Mouse (Mus musculus): ENCODE data around the gene Msrb2. TPM values are rescaled to one million over a fixed set of nuclear protein-coding genes. Genes with fewer than 3 reads are reported as not detected.

Gene Msrb2
- polyA plus RNA-seq, 1 experiment from 2014 or later, result 46.8 TPM

GRCm38 (mm10) chr2:19380446-19380950, 9.3 kb downstream of the Msrb2 start:
- Histone ChIP-seq H3K27me3 (ENCODE audit: control insufficient read depth, insufficient read depth, low read length) (no peaks in the 10 kb centered on the region), H3K9ac (ENCODE audit: low read length) (no peak overlapping the region), H3K36me3 (ENCODE audit: control insufficient read depth, insufficient read depth, low read length) (peaks cover 14% of the 10 kb centered on the region; the same call in 1 of the 2 replicates), H3K4me3 (ENCODE audit: control insufficient read depth in 1 of 2, insufficient read depth in 1 of 2, low read depth in 1 of 2, low read length in 2 of 2) (no peak overlapping the region), H3K4me2 (ENCODE audit: low read length) (no peak overlapping the region), H3K9me3 (ENCODE audit: control insufficient read depth, low read length) (no peaks in the 10 kb centered on the region), H3K27ac (replicated peaks in 1 of 2; ENCODE audit: control insufficient read depth in 1 of 2, insufficient read depth in 1 of 2, low read depth in 2 of 2, low read length in 2 of 2) (no peak overlapping the region), H3K4me1 (ENCODE audit: control insufficient read depth in 2 of 2, insufficient read depth in 2 of 2, low read length in 2 of 2) (no peaks in the 10 kb centered on the region)
- WGBS, result 57% methylated on average over 2 of the region's 2 CpGs
- no peak for ATAC-seq (ENCODE audit: insufficient number of reproducible peaks, insufficient read depth, low FRiP score, low read depth)

- 48% methylated on average over 2 of the region's 2 CpGs for WGBS
- ATAC-seq (ENCODE audit: insufficient number of reproducible peaks, insufficient read depth, low FRiP score, low read depth), result no peak
- H3K27me3 ChIP-seq (ENCODE audit: control insufficient read depth, insufficient read depth, low read length), result no peaks in the 10 kb centered on the region
Measured at GRCm38 (mm10) chr2:19380986-19381385, 9.7 kb downstream of the Msrb2 start.

DNA sequence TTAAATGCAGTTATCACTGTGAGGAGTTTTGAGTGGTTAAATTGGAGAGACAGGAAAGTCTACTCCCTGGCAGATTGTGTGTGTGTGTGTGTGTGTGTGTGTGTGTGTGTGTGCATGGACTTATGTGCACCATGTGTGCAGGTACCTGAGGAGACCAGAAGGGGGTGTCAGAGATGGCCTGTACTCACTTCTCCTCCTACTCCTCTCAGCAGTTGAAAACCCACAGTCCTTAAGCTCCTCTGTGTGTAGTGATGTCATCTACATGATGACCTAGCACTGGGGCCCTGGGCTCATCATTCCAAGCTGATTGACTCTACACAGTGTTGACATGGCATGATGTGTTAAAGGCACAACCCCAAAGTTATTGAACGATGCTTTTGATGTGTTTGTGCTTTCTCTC, 11.0 kb downstream of the Msrb2 start:
- Histone ChIP-seq H3K9me3 (ENCODE audit: control insufficient read depth, low read length) (no peaks in the 10 kb centered on the region), H3K36me3 (ENCODE audit: control insufficient read depth, insufficient read depth, low read length) (peaks cover 14% of the 10 kb centered on the region; the same call in 1 of the 2 replicates), H3K9ac (ENCODE audit: low read length) (no peak overlapping the region), H3K4me2 (ENCODE audit: low read length) (no peak overlapping the region), H3K27ac (replicated peaks in 1 of 2; ENCODE audit: control insufficient read depth in 1 of 2, insufficient read depth in 1 of 2, low read depth in 2 of 2, low read length in 2 of 2) (no peak overlapping the region), H3K4me3 (ENCODE audit: control insufficient read depth in 1 of 2, insufficient read depth in 1 of 2, low read depth in 1 of 2, low read length in 2 of 2) (no peak overlapping the region), H3K27me3 (ENCODE audit: control insufficient read depth, insufficient read depth, low read length) (no peaks in the 10 kb centered on the region), H3K4me1 (ENCODE audit: control insufficient read depth in 2 of 2, insufficient read depth in 2 of 2, low read length in 2 of 2) (no peaks in the 10 kb centered on the region)
- no peak for ATAC-seq (ENCODE audit: insufficient number of reproducible peaks, insufficient read depth, low FRiP score, low read depth)
- 63% methylated on average over 1 of the region's 1 CpGs for WGBS

More at GRCm38 (mm10) chr2:19380986-19381385, 9.7 kb downstream of the Msrb2 start:
- Histone ChIP-seq H3K4me3 (ENCODE audit: control insufficient read depth in 1 of 2, insufficient read depth in 1 of 2, low read depth in 1 of 2, low read length in 2 of 2) (no peak overlapping the region), H3K4me1 (ENCODE audit: control insufficient read depth in 2 of 2, insufficient read depth in 2 of 2, low read length in 2 of 2) (no peaks in the 10 kb centered on the region), H3K36me3 (ENCODE audit: control insufficient read depth, insufficient read depth, low read length) (peaks cover 14% of the 10 kb centered on the region; the same call in 1 of the 2 replicates), H3K9me3 (ENCODE audit: control insufficient read depth, low read length) (no peaks in the 10 kb centered on the region), H3K27ac (replicated peaks in 1 of 2; ENCODE audit: control insufficient read depth in 1 of 2, insufficient read depth in 1 of 2, low read depth in 2 of 2, low read length in 2 of 2) (no peak overlapping the region), H3K4me2 (ENCODE audit: low read length) (no peak overlapping the region), H3K9ac (ENCODE audit: low read length) (no peak overlapping the region)

DNA sequence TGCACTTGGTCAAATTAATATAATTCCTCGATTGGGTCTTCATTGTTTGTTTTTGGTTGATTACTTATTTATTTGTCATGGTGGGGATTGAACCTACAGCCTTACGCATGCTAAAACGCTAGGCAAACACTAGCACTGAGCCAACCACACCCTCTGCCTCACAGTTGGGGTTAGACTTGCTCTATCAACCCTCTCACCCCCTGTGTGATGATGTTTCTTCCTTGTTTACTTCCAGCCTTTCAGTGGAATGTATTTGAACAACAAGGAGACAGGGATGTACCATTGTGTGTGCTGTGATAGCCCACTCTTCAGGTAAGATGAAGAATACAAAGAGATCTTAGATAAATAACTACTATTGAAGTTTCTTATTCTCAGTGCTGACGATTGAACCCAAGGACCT, 11.8 kb downstream of the Msrb2 start:
- H3K9me3 ChIP-seq (ENCODE audit: control insufficient read depth, low read length), result no peaks in the 10 kb centered on the region
- no peaks in the 10 kb centered on the region for H3K27me3 ChIP-seq (ENCODE audit: control insufficient read depth, insufficient read depth, low read length)
- WGBS, result 68% methylated on average over 4 of the region's 4 CpGs
- no peak overlapping the region for H3K27ac ChIP-seq (replicated peaks in 1 of 2; ENCODE audit: control insufficient read depth in 1 of 2, insufficient read depth in 1 of 2, low read depth in 2 of 2, low read length in 2 of 2)
- no peak overlapping the region for H3K4me2 ChIP-seq (ENCODE audit: low read length)
- no peaks in the 10 kb centered on the region for H3K4me1 ChIP-seq (ENCODE audit: control insufficient read depth in 2 of 2, insufficient read depth in 2 of 2, low read length in 2 of 2)
- no peak overlapping the region for H3K9ac ChIP-seq (ENCODE audit: low read length)
- H3K36me3 ChIP-seq (ENCODE audit: control insufficient read depth, insufficient read depth, low read length), result peaks cover 14% of the 10 kb centered on the region; the same call in 1 of the 2 replicates
- no peak overlapping the region for H3K4me3 ChIP-seq (ENCODE audit: control insufficient read depth in 1 of 2, insufficient read depth in 1 of 2, low read depth in 1 of 2, low read length in 2 of 2)
- ATAC-seq (ENCODE audit: insufficient number of reproducible peaks, insufficient read depth, low FRiP score, low read depth), result no peak

- Histone ChIP-seq H3K27ac (replicated peaks in 1 of 2; ENCODE audit: control insufficient read depth in 1 of 2, insufficient read depth in 1 of 2, low read depth in 2 of 2, low read length in 2 of 2) (no peak overlapping the region), H3K4me3 (ENCODE audit: control insufficient read depth in 1 of 2, insufficient read depth in 1 of 2, low read depth in 1 of 2, low read length in 2 of 2) (no peak overlapping the region), H3K36me3 (ENCODE audit: control insufficient read depth, insufficient read depth, low read length) (peaks cover 14% of the 10 kb centered on the region; the same call in 1 of the 2 replicates), H3K9ac (ENCODE audit: low read length) (no peak overlapping the region), H3K9me3 (ENCODE audit: control insufficient read depth, low read length) (no peaks in the 10 kb centered on the region), H3K4me1 (ENCODE audit: control insufficient read depth in 2 of 2, insufficient read depth in 2 of 2, low read length in 2 of 2) (peaks cover 3 to 4% of the 10 kb centered on the region in 2 experiments; a peak in 1 of 4 replicates), H3K27me3 (ENCODE audit: control insufficient read depth, insufficient read depth, low read length) (no peaks in the 10 kb centered on the region), H3K4me2 (ENCODE audit: low read length) (no peak overlapping the region)
- 84% methylated on average over 5 of the region's 5 CpGs for WGBS
- no peak for ATAC-seq (ENCODE audit: insufficient number of reproducible peaks, insufficient read depth, low FRiP score, low read depth)
Measured at GRCm38 (mm10) chr2:19385772-19386171, 14.5 kb downstream of the Msrb2 start.

GRCm38 (mm10) chr2:19388329-19389103, 17.3 kb downstream of the Msrb2 start:
- no peaks in the 10 kb centered on the region for H3K27me3 ChIP-seq (ENCODE audit: control insufficient read depth, insufficient read depth, low read length)
- H3K4me2 ChIP-seq (ENCODE audit: low read length), result no peak overlapping the region
- 0 out of 4 replicates have a peak overlapping the region, but pooled peaks of 1 of the 2 experiments have one; percentile 27 for H3K27ac ChIP-seq (replicated peaks in 1 of 2; ENCODE audit: control insufficient read depth in 1 of 2, insufficient read depth in 1 of 2, low read depth in 2 of 2, low read length in 2 of 2)
- H3K4me1 ChIP-seq (ENCODE audit: control insufficient read depth in 2 of 2, insufficient read depth in 2 of 2, low read length in 2 of 2), result peaks cover 3 to 4% of the 10 kb centered on the region in 2 experiments; a peak in 1 of 4 replicates
- ATAC-seq (ENCODE audit: insufficient number of reproducible peaks, insufficient read depth, low FRiP score, low read depth), result no peak
- H3K9me3 ChIP-seq (ENCODE audit: control insufficient read depth, low read length), result no peaks in the 10 kb centered on the region
- H3K36me3 ChIP-seq (ENCODE audit: control insufficient read depth, insufficient read depth, low read length), result peaks cover 11% of the 10 kb centered on the region; the same call in 1 of the 2 replicates
- WGBS, result 80% methylated on average over 12 of the region's 12 CpGs
- H3K9ac ChIP-seq (ENCODE audit: low read length), result no peak overlapping the region
- H3K4me3 ChIP-seq (ENCODE audit: control insufficient read depth in 1 of 2, insufficient read depth in 1 of 2, low read depth in 1 of 2, low read length in 2 of 2), result no peak overlapping the region

- WGBS, result 51% methylated on average over 7 of the region's 7 CpGs
- Histone ChIP-seq H3K4me3 (ENCODE audit: control insufficient read depth in 1 of 2, insufficient read depth in 1 of 2, low read depth in 1 of 2, low read length in 2 of 2) (no peak overlapping the region), H3K9me3 (ENCODE audit: control insufficient read depth, low read length) (no peaks in the 10 kb centered on the region), H3K27ac (replicated peaks in 1 of 2; ENCODE audit: control insufficient read depth in 1 of 2, insufficient read depth in 1 of 2, low read depth in 2 of 2, low read length in 2 of 2) (no peak overlapping the region), H3K4me2 (ENCODE audit: low read length) (no peak overlapping the region), H3K27me3 (ENCODE audit: control insufficient read depth, insufficient read depth, low read length) (no peaks in the 10 kb centered on the region), H3K9ac (ENCODE audit: low read length) (no peak overlapping the region), H3K36me3 (ENCODE audit: control insufficient read depth, insufficient read depth, low read length) (peaks cover 14% of the 10 kb centered on the region; the same call in 1 of the 2 replicates), H3K4me1 (ENCODE audit: control insufficient read depth in 2 of 2, insufficient read depth in 2 of 2, low read length in 2 of 2) (peaks cover 3 to 4% of the 10 kb centered on the region in 2 experiments; a peak in 1 of 4 replicates)
- ATAC-seq (ENCODE audit: insufficient number of reproducible peaks, insufficient read depth, low FRiP score, low read depth), result no peak
Measured at GRCm38 (mm10) chr2:19390411-19391143, 19.3 kb downstream of the Msrb2 start.

Measured in heart, embryonic 14.5 days (tissue).